Mouse (Mus musculus): Measurements from ENCODE around the gene Ppp6r1. TPM values are rescaled to one million over a fixed set of nuclear protein-coding genes. Genes with fewer than 3 reads are reported as not detected.

Gene Ppp6r1
- total RNA-seq (2014; rRNA removed) (47.6 and 54.2 TPM in 2 replicates), polyA plus RNA-seq (2012; rRNA removed) (77.5 and 79.2 TPM in 2 replicates)

GRCm38 (mm10) chr7:4658912-4659551 lies at the start of gene Ppp6r1:
Gene Ppp6r1 (minus strand): TSS chr7:4659019.
- Histone ChIP-seq H3K4me3 (ENCODE audit: insufficient read depth, low read depth, low read length) (peak within 1 kb of the TSS; percentile 74), H3K36me3 (ENCODE audit: control insufficient read depth, insufficient read depth, low read length) (no peaks in the 10 kb centered on the region), H3K27ac (replicated peaks; ENCODE audit: insufficient read depth, low read depth, low read length) (peak within 1 kb of the TSS; percentile 74), H3K27me3 (ENCODE audit: control insufficient read depth, insufficient read depth, low read length) (no peaks in the 10 kb centered on the region), H3K9ac (ENCODE audit: low read depth, low read length) (peak within 1 kb of the TSS; percentile 84), H3K79me2 (ENCODE audit: control insufficient read depth, insufficient read depth, low read length) (peaks cover 24% of the 10 kb centered on the region), H3K4me1 (ENCODE audit: control insufficient read depth, insufficient read depth, low read length) (peaks cover 20% of the 10 kb centered on the region)
- DNase-seq (ENCODE audit: extremely low read depth, low read depth, low spot score): peak; percentile 91
- under 1% methylated on average over 54 of the region's 54 CpGs for WGBS
- TF ChIP-seq CTCF (IDR thresholded peaks at IDR 0.05; ENCODE audit: low read depth, low read length): no peak
- TF ChIP-seq POLR2A (IDR thresholded peaks at IDR 0.05; ENCODE audit: extremely low read depth, insufficient read depth, low read length): peak; percentile 86

- no peak for DNase-seq (ENCODE audit: extremely low read depth, low read depth, low spot score)
- no peaks in the 10 kb centered on the region for H3K79me2 ChIP-seq (ENCODE audit: control insufficient read depth, insufficient read depth, low read length)
- H3K9ac ChIP-seq (ENCODE audit: low read depth, low read length): peak overlapping the region; percentile 15; the same call in 1 of the 2 replicates
- H3K4me1 ChIP-seq (ENCODE audit: control insufficient read depth, insufficient read depth, low read length): no peaks in the 10 kb centered on the region
- H3K36me3 ChIP-seq (ENCODE audit: control insufficient read depth, insufficient read depth, low read length): no peaks in the 10 kb centered on the region
- H3K27me3 ChIP-seq (ENCODE audit: control insufficient read depth, insufficient read depth, low read length): no peaks in the 10 kb centered on the region
- H3K4me3 ChIP-seq (ENCODE audit: insufficient read depth, low read depth, low read length): no peak overlapping the region
- TF ChIP-seq POLR2A (IDR thresholded peaks at IDR 0.05; ENCODE audit: extremely low read depth, insufficient read depth, low read length) (no peak), CTCF (IDR thresholded peaks at IDR 0.05; ENCODE audit: low read depth, low read length) (peak; percentile 64; the same call in 1 of the 2 replicates)
- WGBS: 48% methylated on average over 18 of the region's 18 CpGs
- no peak overlapping the region for H3K27ac ChIP-seq (replicated peaks; ENCODE audit: insufficient read depth, low read depth, low read length)
These were observed 46.3 kb upstream of the Ppp6r1 start for GRCm38 (mm10) chr7:4705098-4705497.

GRCm38 (mm10) chr7:4703195-4703594 lies 44.4 kb upstream of the Ppp6r1 start:
- Histone ChIP-seq H3K27ac (replicated peaks; ENCODE audit: insufficient read depth, low read depth, low read length) (no peak overlapping the region), H3K4me1 (ENCODE audit: control insufficient read depth, insufficient read depth, low read length) (no peaks in the 10 kb centered on the region), H3K9ac (ENCODE audit: low read depth, low read length) (no peak overlapping the region), H3K27me3 (ENCODE audit: control insufficient read depth, insufficient read depth, low read length) (no peaks in the 10 kb centered on the region), H3K36me3 (ENCODE audit: control insufficient read depth, insufficient read depth, low read length) (no peaks in the 10 kb centered on the region), H3K4me3 (ENCODE audit: insufficient read depth, low read depth, low read length) (no peak overlapping the region), H3K79me2 (ENCODE audit: control insufficient read depth, insufficient read depth, low read length) (no peaks in the 10 kb centered on the region)
- TF ChIP-seq POLR2A (IDR thresholded peaks at IDR 0.05; ENCODE audit: extremely low read depth, insufficient read depth, low read length): no peak
- TF ChIP-seq CTCF (IDR thresholded peaks at IDR 0.05; ENCODE audit: low read depth, low read length): no peak
- no peak for DNase-seq (ENCODE audit: extremely low read depth, low read depth, low spot score)
- WGBS: 75% methylated on average over 7 of the region's 7 CpGs

- no peaks in the 10 kb centered on the region for H3K79me2 ChIP-seq (ENCODE audit: control insufficient read depth, insufficient read depth, low read length)
- TF ChIP-seq CTCF (IDR thresholded peaks at IDR 0.05; ENCODE audit: low read depth, low read length) (no peak), POLR2A (IDR thresholded peaks at IDR 0.05; ENCODE audit: extremely low read depth, insufficient read depth, low read length) (no peak)
- no peaks in the 10 kb centered on the region for H3K4me1 ChIP-seq (ENCODE audit: control insufficient read depth, insufficient read depth, low read length)
- H3K36me3 ChIP-seq (ENCODE audit: control insufficient read depth, insufficient read depth, low read length): no peaks in the 10 kb centered on the region
- no peaks in the 10 kb centered on the region for H3K27me3 ChIP-seq (ENCODE audit: control insufficient read depth, insufficient read depth, low read length)
- WGBS: 83% methylated on average over 8 of the region's 8 CpGs
- DNase-seq (ENCODE audit: extremely low read depth, low read depth, low spot score): no peak
- no peak overlapping the region for H3K4me3 ChIP-seq (ENCODE audit: insufficient read depth, low read depth, low read length)
- no peak overlapping the region for H3K9ac ChIP-seq (ENCODE audit: low read depth, low read length)
- no peak overlapping the region for H3K27ac ChIP-seq (replicated peaks; ENCODE audit: insufficient read depth, low read depth, low read length)
These were observed 43.5 kb upstream of the Ppp6r1 start for GRCm38 (mm10) chr7:4702334-4702733.

GRCm38 (mm10) chr7:4693004-4693403 lies 34.2 kb upstream of the Ppp6r1 start:
- H3K36me3 ChIP-seq (ENCODE audit: control insufficient read depth, insufficient read depth, low read length): no peaks in the 10 kb centered on the region
- 89% methylated on average over 6 of the region's 6 CpGs for WGBS
- H3K9ac ChIP-seq (ENCODE audit: low read depth, low read length): no peak overlapping the region
- H3K27me3 ChIP-seq (ENCODE audit: control insufficient read depth, insufficient read depth, low read length): no peaks in the 10 kb centered on the region
- TF ChIP-seq CTCF (IDR thresholded peaks at IDR 0.05; ENCODE audit: low read depth, low read length) (no peak), POLR2A (IDR thresholded peaks at IDR 0.05; ENCODE audit: extremely low read depth, insufficient read depth, low read length) (no peak)
- no peak for DNase-seq (ENCODE audit: extremely low read depth, low read depth, low spot score)
- H3K4me1 ChIP-seq (ENCODE audit: control insufficient read depth, insufficient read depth, low read length): no peaks in the 10 kb centered on the region
- H3K27ac ChIP-seq (replicated peaks; ENCODE audit: insufficient read depth, low read depth, low read length): no peak overlapping the region
- H3K79me2 ChIP-seq (ENCODE audit: control insufficient read depth, insufficient read depth, low read length): no peaks in the 10 kb centered on the region
- H3K4me3 ChIP-seq (ENCODE audit: insufficient read depth, low read depth, low read length): no peak overlapping the region

Data from liver, adult 2 months (tissue).